Mouse (Mus musculus): ENCODE measurements around the gene Chchd6.

The Chchd6 gene

GRCm38 (mm10) chr6:89595018-89595776, at the start of gene Chchd6:
TSS of gene Chchd6 (minus strand) at chr6:89595652.
- peak; percentile 96 for DNase-seq

GRCm38 (mm10) chr6:89644271-89645075, 49.0 kb upstream of the Chchd6 start:
- peak; percentile 99 for DNase-seq

- peak; percentile 96 for DNase-seq
Observed at GRCm38 (mm10) chr6:89643798-89644270, 48.4 kb upstream of the Chchd6 start, which contains the start of gene Txnrd3. TSS of gene Txnrd3 (plus strand) at chr6:89643988.

- peak; percentile 62 for DNase-seq
Observed at GRCm38 (mm10) chr6:89639025-89639424, 43.6 kb upstream of the Chchd6 start.

- no peak for DNase-seq
Observed at GRCm38 (mm10) chr6:89637977-89638376, 42.5 kb upstream of the Chchd6 start.

- DNase-seq: no peak
Observed at GRCm38 (mm10) chr6:89634400-89634799, 38.9 kb upstream of the Chchd6 start.

- DNase-seq: no peak
Observed at GRCm38 (mm10) chr6:89633115-89633514, 37.7 kb upstream of the Chchd6 start.

- peak; percentile 90 for DNase-seq
Observed at GRCm38 (mm10) chr6:89631809-89632562, 36.5 kb upstream of the Chchd6 start.

- no peak for DNase-seq
Observed at GRCm38 (mm10) chr6:89628045-89628785, 32.8 kb upstream of the Chchd6 start.

- no peak for DNase-seq
Observed at GRCm38 (mm10) chr6:89622647-89623046, 27.2 kb upstream of the Chchd6 start.

GRCm38 (mm10) chr6:89615373-89615755, 19.9 kb upstream of the Chchd6 start:
- no peak for DNase-seq

GRCm38 (mm10) chr6:89614596-89615372, 19.3 kb upstream of the Chchd6 start:
- no peak for DNase-seq

- DNase-seq: no peak
Observed at GRCm38 (mm10) chr6:89614107-89614471, 18.6 kb upstream of the Chchd6 start.

GRCm38 (mm10) chr6:89613336-89614106, 18.1 kb upstream of the Chchd6 start:
- DNase-seq: peak; percentile 50

GRCm38 (mm10) chr6:89607999-89608398, 12.5 kb upstream of the Chchd6 start:
- DNase-seq: no peak

- DNase-seq: no peak
Observed at GRCm38 (mm10) chr6:89606096-89606495, 10.6 kb upstream of the Chchd6 start.

- no peak for DNase-seq
Observed at GRCm38 (mm10) chr6:89596510-89596909, 1.1 kb upstream of the Chchd6 start.

- DNase-seq: no peak
Observed at GRCm38 (mm10) chr6:89595777-89596146, 310 bp upstream of the Chchd6 start.

GRCm38 (mm10) chr6:89592016-89592415, 3.4 kb downstream of the Chchd6 start:
- DNase-seq: no peak

- no peak for DNase-seq
Observed at GRCm38 (mm10) chr6:89591531-89591930, 3.9 kb downstream of the Chchd6 start.

GRCm38 (mm10) chr6:89585696-89586095, 9.8 kb downstream of the Chchd6 start:
- no peak for DNase-seq

Data from lung, postnatal 10 days (tissue).